Mouse (Mus musculus) embryonic fibroblast, embryonic 13.5 days (primary cell): Measurements from ENCODE around the gene Asb8.

Experiments
- CTCF ChIP-seq: IDR thresholded peaks from 2 replicates; pipeline ENCODE4 v1.5.1; 2011; ENCODE audit warnings: mild to moderate bottlenecking, control low read depth, low read length, moderate library complexity, borderline replicate concordance; ENCODE audit not compliant: insufficient read depth
- POLR2A ChIP-seq: IDR thresholded peaks from 2 replicates; pipeline ENCODE4 v1.6.1; 2011; ENCODE audit warnings: low read depth, mild to moderate bottlenecking, control low read depth, low read length, moderate library complexity

DNA sequence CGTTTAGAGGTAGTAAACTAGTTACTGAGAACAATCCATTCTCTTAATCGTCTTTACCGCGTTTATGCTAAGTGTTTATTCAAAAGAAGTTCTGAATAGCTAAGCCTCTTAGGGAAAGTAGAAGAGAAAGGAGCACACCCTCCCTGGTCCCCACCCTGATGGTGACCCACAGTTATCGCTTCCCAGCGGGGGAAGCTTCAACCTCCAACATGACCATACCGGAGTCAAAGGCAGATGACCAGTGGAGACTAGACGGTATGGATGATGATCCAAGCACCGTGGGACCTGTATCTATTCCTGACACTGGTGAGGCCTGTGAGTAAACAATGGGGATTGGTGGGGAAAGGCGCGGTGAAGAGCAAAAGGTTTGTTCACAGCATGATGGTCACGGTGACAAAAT lies 70.5 kb downstream of the Asb8 start:
- TF ChIP-seq POLR2A (no peak), CTCF (no peak)
